Mouse (Mus musculus): Measurements from ENCODE around the gene Actn1. TPM values are rescaled to one million over a fixed set of nuclear protein-coding genes. Genes with fewer than 3 reads are reported as not detected.

The Actn1 gene
- total and polyA plus RNA-seq, 3 experiments: 2.7 to 13.2 (median 5.5) TPM

GRCm38 (mm10) chr12:80227835-80228234 is 32.3 kb downstream of the Actn1 start:
- TF ChIP-seq CHD1 (IDR thresholded peaks at IDR 0.05; ENCODE audit: low read depth, low read length) (no peak), ZKSCAN1 (IDR thresholded peaks at IDR 0.05; ENCODE audit: borderline replicate concordance, low read depth, low read length) (no peak), KAT2A (IDR thresholded peaks at IDR 0.05; ENCODE audit: insufficient replicate concordance, low read length) (no peak), ETS1 (conservative IDR thresholded peaks at IDR 0.05; ENCODE audit: low read depth, low read length) (no peak), CHD2 (IDR thresholded peaks at IDR 0.05; ENCODE audit: low read length) (no peak), NELFE (IDR thresholded peaks at IDR 0.05; ENCODE audit: low read depth, low read length) (no peak), MEF2A (IDR thresholded peaks at IDR 0.05; ENCODE audit: borderline replicate concordance, low read depth, low read length) (no peak)
- in situ Hi-C loops (cut with MboI; ENCODE audit: low pct_ligation_motif_present, low pct_unique_long_range_greater_than_20kb, low sequenced_read_pairs): no loop called here

GRCm38 (mm10) chr12:80226101-80226500 is 34.1 kb downstream of the Actn1 start:
- Histone ChIP-seq H3K27me3 (replicated peaks) (no peaks in the 10 kb centered on the region), H3K79me2 (replicated peaks; ENCODE audit: control insufficient read depth, extremely low read depth, insufficient read depth, poor library complexity, severe bottlenecking) (no peaks in the 10 kb centered on the region), H3K4me3 (replicated peaks in 1 of 3; ENCODE audit: low read depth in 2 of 3, low read length in 2 of 3, poor library complexity in 1 of 3) (no peak overlapping the region), H3K9ac (ENCODE audit: insufficient read depth, low read depth) (no peak overlapping the region), H3K9me3 (replicated peaks; ENCODE audit: low read length) (no peaks in the 10 kb centered on the region), H3K4me2 (ENCODE audit: insufficient read depth, low read depth, poor library complexity, severe bottlenecking) (no peak overlapping the region), H3K36me3 (replicated peaks in 1 of 2; ENCODE audit: control insufficient read depth in 1 of 2, insufficient read depth in 1 of 2, low read length in 1 of 2) (no peaks in the 10 kb centered on the region), H3K27ac (ENCODE audit: insufficient read depth, low read depth) (no peak overlapping the region), H3K4me1 (ENCODE audit: control insufficient read depth in 1 of 2, insufficient read depth in 2 of 2) (peaks cover 0 to 31% of the 10 kb centered on the region in 2 experiments; a peak in 2 of 4 replicates)
- TF ChIP-seq TBP (conservative IDR thresholded peaks at IDR 0.05; ENCODE audit: low read depth, low read length): no peak
- no peak for TF ChIP-seq USF1 (IDR thresholded peaks at IDR 0.05; ENCODE audit: low read depth, low read length)
- in situ Hi-C loops (cut with MboI; ENCODE audit: low pct_ligation_motif_present, low pct_unique_long_range_greater_than_20kb, low sequenced_read_pairs) (no loop called here), dilution Hi-C loops (cut with MboI; ENCODE audit: extremely low pct_ligation_motif_present, extremely low pct_unique_long_range_greater_than_20kb, low sequenced_read_pairs) (no loop called here)
- no peak for DNase-seq (ENCODE audit: extremely low read depth)

More at GRCm38 (mm10) chr12:80227835-80228234, 32.3 kb downstream of the Actn1 start:
- no peak for DNase-seq (ENCODE audit: extremely low read depth)
- Histone ChIP-seq H3K27me3 (replicated peaks) (no peaks in the 10 kb centered on the region), H3K27ac (ENCODE audit: insufficient read depth, low read depth) (no peak overlapping the region), H3K9me3 (replicated peaks; ENCODE audit: low read length) (no peaks in the 10 kb centered on the region), H3K4me2 (ENCODE audit: insufficient read depth, low read depth, poor library complexity, severe bottlenecking) (no peak overlapping the region), H3K79me2 (replicated peaks; ENCODE audit: control insufficient read depth, extremely low read depth, insufficient read depth, poor library complexity, severe bottlenecking) (no peaks in the 10 kb centered on the region), H3K36me3 (replicated peaks in 1 of 2; ENCODE audit: control insufficient read depth in 1 of 2, insufficient read depth in 1 of 2, low read length in 1 of 2) (no peaks in the 10 kb centered on the region), H3K4me1 (ENCODE audit: control insufficient read depth in 1 of 2, insufficient read depth in 2 of 2) (peaks cover 9 to 48% of the 10 kb centered on the region in 2 experiments), H3K4me3 (replicated peaks in 1 of 3; ENCODE audit: low read depth in 2 of 3, low read length in 2 of 3, poor library complexity in 1 of 3) (no peak overlapping the region), H3K9ac (ENCODE audit: insufficient read depth, low read depth) (no peak overlapping the region)
- dilution Hi-C loops (cut with MboI; ENCODE audit: extremely low pct_ligation_motif_present, extremely low pct_unique_long_range_greater_than_20kb, low sequenced_read_pairs): no loop called here

GRCm38 (mm10) chr12:80224241-80224731 is 35.9 kb downstream of the Actn1 start:
- peaks cover 0 to 14% of the 10 kb centered on the region in 2 experiments; a peak in 2 of 4 replicates for H3K4me1 ChIP-seq (ENCODE audit: control insufficient read depth in 1 of 2, insufficient read depth in 2 of 2)
- no peak overlapping the region for H3K4me2 ChIP-seq (ENCODE audit: insufficient read depth, low read depth, poor library complexity, severe bottlenecking)
- H3K27ac ChIP-seq (ENCODE audit: insufficient read depth, low read depth): no peak overlapping the region
- H3K9ac ChIP-seq (ENCODE audit: insufficient read depth, low read depth): no peak overlapping the region
- dilution Hi-C loops (cut with MboI; ENCODE audit: extremely low pct_ligation_motif_present, extremely low pct_unique_long_range_greater_than_20kb, low sequenced_read_pairs) (no loop called here), in situ Hi-C loops (cut with MboI; ENCODE audit: low pct_ligation_motif_present, low pct_unique_long_range_greater_than_20kb, low sequenced_read_pairs) (no loop called here)
- H3K79me2 ChIP-seq (replicated peaks; ENCODE audit: control insufficient read depth, extremely low read depth, insufficient read depth, poor library complexity, severe bottlenecking): no peaks in the 10 kb centered on the region
- no peaks in the 10 kb centered on the region for H3K9me3 ChIP-seq (replicated peaks; ENCODE audit: low read length)
- no peak overlapping the region for H3K4me3 ChIP-seq (replicated peaks in 1 of 3; ENCODE audit: low read depth in 2 of 3, low read length in 2 of 3, poor library complexity in 1 of 3)
- H3K36me3 ChIP-seq (replicated peaks in 1 of 2; ENCODE audit: control insufficient read depth in 1 of 2, insufficient read depth in 1 of 2, low read length in 1 of 2): no peaks in the 10 kb centered on the region
- no peak for TF ChIP-seq RCOR1 (conservative IDR thresholded peaks at IDR 0.05; ENCODE audit: low read depth, low read length)
- no peak for TF ChIP-seq ZC3H11A (IDR thresholded peaks at IDR 0.05; ENCODE audit: low read depth, low read length)
- no peak for TF ChIP-seq MEF2A (IDR thresholded peaks at IDR 0.05; ENCODE audit: borderline replicate concordance, low read depth, low read length)
- no peak for TF ChIP-seq BHLHE40 (IDR thresholded peaks at IDR 0.05; ENCODE audit: low read depth, low read length)
- no peak for TF ChIP-seq EP300 (IDR thresholded peaks at IDR 0.05; ENCODE audit: low read length)
- TF ChIP-seq ZKSCAN1 (IDR thresholded peaks at IDR 0.05; ENCODE audit: borderline replicate concordance, low read depth, low read length): no peak
- no peak for TF ChIP-seq RAD21 (IDR thresholded peaks at IDR 0.05; ENCODE audit: low read depth, low read length)
- TF ChIP-seq USF2 (conservative IDR thresholded peaks at IDR 0.05; ENCODE audit: low read depth, low read length): no peak
- no peaks in the 10 kb centered on the region for H3K27me3 ChIP-seq (replicated peaks)
- no peak for DNase-seq (ENCODE audit: extremely low read depth)
